Mouse (Mus musculus): ENCODE data around the gene Shc2. TPM values are rescaled to one million over a fixed set of nuclear protein-coding genes. Genes with fewer than 3 reads are reported as not detected.

Shc2 gene
- total and polyA plus RNA-seq, 3 experiments, result 1.9 to 2.9 (median 2.1) TPM

DNA sequence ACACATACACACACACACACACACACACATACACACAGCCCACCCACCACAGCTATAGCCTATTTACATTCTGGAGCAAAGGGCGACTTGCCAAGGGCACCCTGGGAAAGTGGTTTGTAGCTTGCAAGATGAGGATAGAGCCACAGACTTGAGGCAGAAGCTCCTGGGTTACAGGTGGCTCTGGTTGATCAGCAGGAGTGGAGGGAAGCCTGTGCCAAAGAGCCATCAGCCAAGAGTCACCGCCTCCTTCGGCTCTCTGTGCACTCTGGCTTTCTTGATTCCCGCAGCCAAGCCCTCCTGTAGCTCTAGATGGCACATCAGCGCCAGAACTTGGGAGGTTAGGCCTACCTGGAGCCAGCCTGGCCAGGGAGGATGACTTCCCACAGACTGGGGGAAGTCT, 26.4 kb downstream of the Shc2 start:
- TF ChIP-seq POLR2A (IDR thresholded peaks at IDR 0.05; ENCODE audit: insufficient read depth, low read depth, low read length), result no peak
- H3K4me3 ChIP-seq, result no peak overlapping the region
- intact Hi-C loops (cut with DNase I), result no loop called here
- no peak overlapping the region for H3K9ac ChIP-seq (ENCODE audit: low read depth, low read length)
- no peaks in the 10 kb centered on the region for H3K36me3 ChIP-seq (ENCODE audit: control insufficient read depth, insufficient read depth, low read length)
- H3K79me2 ChIP-seq (replicated peaks; ENCODE audit: control insufficient read depth, insufficient read depth, low read length), result no peaks in the 10 kb centered on the region
- no peak for DNase-seq
- H3K4me1 ChIP-seq (ENCODE audit: control insufficient read depth, insufficient read depth, low read length), result peaks cover 2% of the 10 kb centered on the region; the same call in 1 of the 2 replicates
- no peak overlapping the region for H3K27ac ChIP-seq
- peaks cover 13% of the 10 kb centered on the region for H3K27me3 ChIP-seq (ENCODE audit: control insufficient read depth, insufficient read depth, low read length)
- 47% methylated on average over 5 of the region's 5 CpGs for WGBS

- 73% methylated on average over 3 of the region's 3 CpGs for WGBS
- H3K27me3 ChIP-seq (ENCODE audit: control insufficient read depth, insufficient read depth, low read length), result peaks cover 13% of the 10 kb centered on the region
Measured at GRCm38 (mm10) chr10:79609276-79609675, 28.4 kb downstream of the Shc2 start.

GRCm38 (mm10) chr10:79607892-79608291, 29.8 kb downstream of the Shc2 start:
- Histone ChIP-seq H3K36me3 (ENCODE audit: control insufficient read depth, insufficient read depth, low read length) (no peaks in the 10 kb centered on the region), H3K27me3 (ENCODE audit: control insufficient read depth, insufficient read depth, low read length) (peaks cover 6% of the 10 kb centered on the region), H3K4me3 (no peak overlapping the region), H3K27ac (no peak overlapping the region), H3K4me1 (ENCODE audit: control insufficient read depth, insufficient read depth, low read length) (peaks cover 2% of the 10 kb centered on the region; the same call in 1 of the 2 replicates), H3K9ac (ENCODE audit: low read depth, low read length) (no peak overlapping the region), H3K79me2 (replicated peaks; ENCODE audit: control insufficient read depth, insufficient read depth, low read length) (no peaks in the 10 kb centered on the region)
- TF ChIP-seq CTCF (IDR thresholded peaks at IDR 0.05) (no peak), EP300 (IDR thresholded peaks at IDR 0.05; ENCODE audit: insufficient read depth, low read depth, low read length) (no peak), POLR2A (IDR thresholded peaks at IDR 0.05; ENCODE audit: insufficient read depth, low read depth, low read length) (no peak)
- WGBS, result 38% methylated on average over 2 of the region's 2 CpGs
- intact Hi-C loops (cut with DNase I), result no loop called here
- no peak for DNase-seq

More at GRCm38 (mm10) chr10:79609276-79609675, 28.4 kb downstream of the Shc2 start:
- Histone ChIP-seq H3K4me3 (no peak overlapping the region), H3K36me3 (ENCODE audit: control insufficient read depth, insufficient read depth, low read length) (no peaks in the 10 kb centered on the region), H3K9ac (ENCODE audit: low read depth, low read length) (no peak overlapping the region), H3K27ac (no peak overlapping the region), H3K4me1 (ENCODE audit: control insufficient read depth, insufficient read depth, low read length) (peaks cover 2% of the 10 kb centered on the region; the same call in 1 of the 2 replicates), H3K79me2 (replicated peaks; ENCODE audit: control insufficient read depth, insufficient read depth, low read length) (no peaks in the 10 kb centered on the region)
- TF ChIP-seq CTCF (IDR thresholded peaks at IDR 0.05) (no peak), POLR2A (IDR thresholded peaks at IDR 0.05; ENCODE audit: insufficient read depth, low read depth, low read length) (no peak), EP300 (IDR thresholded peaks at IDR 0.05; ENCODE audit: insufficient read depth, low read depth, low read length) (no peak)
- intact Hi-C loops (cut with DNase I), result no loop called here
- DNase-seq, result no peak

GRCm38 (mm10) chr10:79606537-79606936, 31.2 kb downstream of the Shc2 start:
- H3K4me1 ChIP-seq (ENCODE audit: control insufficient read depth, insufficient read depth, low read length), result no peaks in the 10 kb centered on the region
- intact Hi-C loops (cut with DNase I), result no loop called here
- no peak for DNase-seq
- H3K36me3 ChIP-seq (ENCODE audit: control insufficient read depth, insufficient read depth, low read length), result no peaks in the 10 kb centered on the region
- 0 out of 2 replicates have a peak, but pooled peaks cover 1% of the 10 kb centered on the region for H3K27me3 ChIP-seq (ENCODE audit: control insufficient read depth, insufficient read depth, low read length)
- WGBS, result 47% methylated on average over 4 of the region's 4 CpGs
- no peak overlapping the region for H3K27ac ChIP-seq
- H3K4me3 ChIP-seq, result no peak overlapping the region
- H3K9ac ChIP-seq (ENCODE audit: low read depth, low read length), result no peak overlapping the region
- TF ChIP-seq EP300 (IDR thresholded peaks at IDR 0.05; ENCODE audit: insufficient read depth, low read depth, low read length) (no peak), CTCF (IDR thresholded peaks at IDR 0.05) (no peak), POLR2A (IDR thresholded peaks at IDR 0.05; ENCODE audit: insufficient read depth, low read depth, low read length) (no peak)
- H3K79me2 ChIP-seq (replicated peaks; ENCODE audit: control insufficient read depth, insufficient read depth, low read length), result no peaks in the 10 kb centered on the region

DNA sequence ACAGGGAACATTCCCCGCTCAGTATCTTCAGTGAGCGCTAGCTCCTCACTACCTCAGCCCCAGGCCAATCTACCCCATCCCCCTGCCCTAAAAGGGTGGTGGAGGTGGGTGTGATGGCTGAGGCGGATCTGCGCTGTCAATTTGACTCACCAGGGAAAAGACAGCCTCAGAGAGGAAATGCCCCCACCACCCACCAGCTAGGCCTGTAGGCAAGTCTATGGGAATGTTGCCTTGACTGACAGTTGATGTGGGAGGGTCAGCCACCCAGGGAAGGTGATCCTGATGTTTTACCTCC, 39.8 kb downstream of the Shc2 start:
- no peaks in the 10 kb centered on the region for H3K27me3 ChIP-seq (ENCODE audit: control insufficient read depth, insufficient read depth, low read length)
- TF ChIP-seq EP300 (IDR thresholded peaks at IDR 0.05; ENCODE audit: insufficient read depth, low read depth, low read length) (no peak), POLR2A (IDR thresholded peaks at IDR 0.05; ENCODE audit: insufficient read depth, low read depth, low read length) (no peak), CTCF (IDR thresholded peaks at IDR 0.05) (no peak)
- H3K36me3 ChIP-seq (ENCODE audit: control insufficient read depth, insufficient read depth, low read length), result no peaks in the 10 kb centered on the region
- WGBS, result 68% methylated on average over 4 of the region's 4 CpGs
- intact Hi-C loops (cut with DNase I), result no loop called here
- no peak overlapping the region for H3K9ac ChIP-seq (ENCODE audit: low read depth, low read length)
- DNase-seq, result no peak
- H3K4me3 ChIP-seq, result no peak overlapping the region
- no peak overlapping the region for H3K27ac ChIP-seq
- H3K4me1 ChIP-seq (ENCODE audit: control insufficient read depth, insufficient read depth, low read length), result no peaks in the 10 kb centered on the region
- no peaks in the 10 kb centered on the region for H3K79me2 ChIP-seq (replicated peaks; ENCODE audit: control insufficient read depth, insufficient read depth, low read length)

GRCm38 (mm10) chr10:79597051-79597935, 40.4 kb downstream of the Shc2 start:
- 22% methylated on average over 13 of the region's 13 CpGs for WGBS
- no peaks in the 10 kb centered on the region for H3K4me1 ChIP-seq (ENCODE audit: control insufficient read depth, insufficient read depth, low read length)
- no peaks in the 10 kb centered on the region for H3K79me2 ChIP-seq (replicated peaks; ENCODE audit: control insufficient read depth, insufficient read depth, low read length)
- no peak overlapping the region for H3K9ac ChIP-seq (ENCODE audit: low read depth, low read length)
- no peak for DNase-seq
- H3K4me3 ChIP-seq, result no peak overlapping the region
- H3K27me3 ChIP-seq (ENCODE audit: control insufficient read depth, insufficient read depth, low read length), result no peaks in the 10 kb centered on the region
- no peak for TF ChIP-seq EP300 (IDR thresholded peaks at IDR 0.05; ENCODE audit: insufficient read depth, low read depth, low read length)
- TF ChIP-seq CTCF (IDR thresholded peaks at IDR 0.05), result no peak
- no peak for TF ChIP-seq POLR2A (IDR thresholded peaks at IDR 0.05; ENCODE audit: insufficient read depth, low read depth, low read length)
- intact Hi-C loops (cut with DNase I), result no loop called here
- no peaks in the 10 kb centered on the region for H3K36me3 ChIP-seq (ENCODE audit: control insufficient read depth, insufficient read depth, low read length)
- H3K27ac ChIP-seq, result no peak overlapping the region

Measured in heart, adult 2 months (tissue).